Mouse (Mus musculus) MEL (cell line): ENCODE measurements around the gene Nup160.

Experiments used
- BHLHE40 ChIP-seq: IDR thresholded peaks from 2 replicates; pipeline ENCODE4 v1.6.1; 2012; ENCODE audit warnings: low read depth, mild to moderate bottlenecking, inconsistent platforms, low read length, improper control_type of control experiment, borderline replicate concordance
- CHD2 ChIP-seq: IDR thresholded peaks from 2 replicates; pipeline ENCODE4 v1.6.1; 2011; ENCODE audit warnings: low read length, improper control_type of control experiment
- CTCF ChIP-seq, 3 experiments: IDR thresholded peaks in 2 of 3; conservative IDR thresholded peaks in 1 of 3; 2 replicates each; pipeline ENCODE4 v1.5.1; 2011 to 2012; ENCODE audit warnings: low read length in 3 of 3, low read depth in 2 of 3, mild to moderate bottlenecking in 2 of 3, improper control_type of control experiment in 1 of 3, inconsistent platforms in 1 of 3, mixed read lengths in 1 of 3, moderate library complexity in 1 of 3; ENCODE audit not compliant: control insufficient read depth in 1 of 3, insufficient read depth in 1 of 3, poor library complexity in 1 of 3, severe bottlenecking in 1 of 3
- ELF1 ChIP-seq: IDR thresholded peaks from 2 replicates; pipeline ENCODE4 v1.6.1; 2014; ENCODE audit warnings: low read depth, mild to moderate bottlenecking, inconsistent platforms, low read length, improper control_type of control experiment, moderate library complexity
- MAX ChIP-seq: IDR thresholded peaks from 2 replicates; pipeline ENCODE4 v1.6.1; 2011; ENCODE audit warnings: low read length, improper control_type of control experiment
- MXI1 ChIP-seq: IDR thresholded peaks from 2 replicates; pipeline ENCODE4 v1.6.1; 2011; ENCODE audit warnings: mild to moderate bottlenecking, low read depth, low read length, improper control_type of control experiment
- NRF1 ChIP-seq: IDR thresholded peaks from 2 replicates; pipeline ENCODE4 v1.6.1; 2014; ENCODE audit warnings: low read depth, mild to moderate bottlenecking, inconsistent platforms, low read length, improper control_type of control experiment, moderate library complexity; ENCODE audit not compliant: poor library complexity, insufficient read depth, severe bottlenecking
- POLR2A ChIP-seq, 2 experiments: IDR thresholded peaks; 2 replicates each; pipeline ENCODE4 v1.6.1; 2011 to 2012; ENCODE audit warnings: low read length in 2 of 2, mild to moderate bottlenecking in 2 of 2, control low read depth in 1 of 2, improper control_type of control experiment in 1 of 2, low read depth in 1 of 2, moderate library complexity in 1 of 2; ENCODE audit not compliant: control insufficient read depth in 1 of 2, insufficient read depth in 1 of 2, poor library complexity in 1 of 2
- TAL1 ChIP-seq: IDR thresholded peaks from 2 replicates; pipeline ENCODE4 v1.6.1; 2012; ENCODE audit warnings: mild to moderate bottlenecking, inconsistent platforms, low read length, moderate library complexity, mixed read lengths
- TCF12 ChIP-seq: IDR thresholded peaks from 2 replicates; pipeline ENCODE4 v1.6.1; 2014; ENCODE audit warnings: low read depth, mild to moderate bottlenecking, inconsistent platforms, low read length, improper control_type of control experiment, moderate library complexity
- USF1 ChIP-seq: IDR thresholded peaks from 2 replicates; pipeline ENCODE4 v1.6.1; 2014; ENCODE audit warnings: low read depth, mild to moderate bottlenecking, inconsistent platforms, low read length, improper control_type of control experiment, moderate library complexity

- peak; percentile 41 to 59 (median 55) for TF ChIP-seq CTCF (IDR thresholded peaks at IDR 0.05 in 2 of 3, conservative IDR thresholded peaks at IDR 0.05 in 1 of 3; ENCODE audit: control insufficient read depth in 1 of 3, insufficient read depth in 1 of 3, low read depth in 2 of 3, low read length in 3 of 3, poor library complexity in 1 of 3, severe bottlenecking in 1 of 3)
- TF ChIP-seq ELF1, result no peak
- no peak for TF ChIP-seq USF1
- TF ChIP-seq TAL1, result no peak
- no peak for TF ChIP-seq BHLHE40
- no peak for TF ChIP-seq POLR2A (IDR thresholded peaks at IDR 0.05; ENCODE audit: control insufficient read depth in 1 of 2, insufficient read depth in 1 of 2, low read depth in 1 of 2, low read length in 2 of 2, poor library complexity in 1 of 2)
- TF ChIP-seq CHD2, result no peak
- TF ChIP-seq NRF1, result no peak
- no peak for TF ChIP-seq TCF12
- no peak for TF ChIP-seq MXI1
- TF ChIP-seq MAX, result no peak; the same call in 1 of the 2 replicates
These were observed 1.4 kb downstream of the Nup160 start for GRCm38 (mm10) chr2:90678256-90679060.
